Mouse (Mus musculus) myocyte (in vitro differentiated cells): Measurements from ENCODE around the gene Klhl40. TPM values are rescaled to one million over a fixed set of nuclear protein-coding genes. Genes with fewer than 3 reads are reported as not detected.

ENCODE experiments used
- H3K27me3 ChIP-seq: one replicate; pipeline ENCODE4 v1.6.1; 2011; ENCODE audit not compliant: control insufficient read depth, insufficient read depth, insufficient read length
- H3K36me3 ChIP-seq: one replicate; pipeline ENCODE4 v1.6.1; 2011; ENCODE audit not compliant: control insufficient read depth, insufficient read depth
- H3K4me2 ChIP-seq: one replicate; pipeline ENCODE4 v1.6.1; 2011; ENCODE audit warnings: low read depth, control low read depth
- H3K4me3 ChIP-seq: one replicate; pipeline ENCODE4 v1.5.1; 2011; ENCODE audit warnings: mild to moderate bottlenecking, control low read depth, moderate library complexity
- H3K79me2 ChIP-seq: one replicate; pipeline ENCODE4 v1.6.1; 2011; ENCODE audit not compliant: control insufficient read depth, insufficient read depth
- H3ac ChIP-seq: one replicate; pipeline ENCODE4 v1.6.1; 2011; ENCODE audit not compliant: control insufficient read depth, insufficient read length
- CEBPB ChIP-seq: IDR thresholded peaks from 2 replicates; pipeline ENCODE4 v1.6.1; 2011; ENCODE audit warnings: mild to moderate bottlenecking, moderate library complexity; ENCODE audit not compliant: poor library complexity, insufficient read depth, severe bottlenecking
- E2F4 ChIP-seq: IDR thresholded peaks from one replicate; pipeline ENCODE4 v1.6.1; 2011; ENCODE audit warnings: mild to moderate bottlenecking, control low read depth, moderate library complexity; ENCODE audit not compliant: insufficient read depth
- MAX ChIP-seq: IDR thresholded peaks from one replicate; pipeline ENCODE4 v1.6.1; 2011; ENCODE audit warnings: low read depth, mild to moderate bottlenecking, control low read depth
- MYOD1 ChIP-seq, 3 experiments: IDR thresholded peaks; one replicate each; pipeline ENCODE4 v1.6.1; 2011; ENCODE audit warnings: control low read depth in 2 of 3, low read depth in 2 of 3, mild to moderate bottlenecking in 2 of 3, moderate library complexity in 1 of 3; ENCODE audit not compliant: insufficient read length in 2 of 3, control insufficient read depth in 1 of 3
- MYOG ChIP-seq, 3 experiments: IDR thresholded peaks; one replicate each; pipeline ENCODE4 v1.6.1; 2011; ENCODE audit warnings: control low read depth in 2 of 3, low read depth in 2 of 3, mild to moderate bottlenecking in 2 of 3; ENCODE audit not compliant: insufficient read length in 2 of 3, control insufficient read depth in 1 of 3, insufficient read depth in 1 of 3
- POLR2A ChIP-seq: IDR thresholded peaks from one replicate; pipeline ENCODE4 v1.6.1; 2011; ENCODE audit warnings: low read depth, mild to moderate bottlenecking, control low read depth, moderate library complexity; ENCODE audit not compliant: insufficient read length
- POLR2AphosphoS2 ChIP-seq: IDR thresholded peaks from one replicate; pipeline ENCODE4 v1.6.1; 2011; ENCODE audit warnings: low read depth, control low read depth; ENCODE audit not compliant: insufficient read length
- REST ChIP-seq: IDR thresholded peaks from one replicate; pipeline ENCODE4 v1.6.1; 2011; ENCODE audit warnings: mild to moderate bottlenecking, control low read depth, moderate library complexity; ENCODE audit not compliant: insufficient read depth, insufficient read length
- SRF ChIP-seq: IDR thresholded peaks from one replicate; pipeline ENCODE4 v1.6.1; 2011; ENCODE audit warnings: low read depth; ENCODE audit not compliant: control insufficient read depth, insufficient read length
- TCF12 ChIP-seq: IDR thresholded peaks from one replicate; pipeline ENCODE4 v1.6.1; 2011; ENCODE audit warnings: mild to moderate bottlenecking, control low read depth; ENCODE audit not compliant: poor library complexity, insufficient read depth, severe bottlenecking
- TCF3 ChIP-seq: IDR thresholded peaks from one replicate; pipeline ENCODE4 v1.6.1; 2011; ENCODE audit warnings: low read depth, control low read depth; ENCODE audit not compliant: insufficient read length
- USF1 ChIP-seq: IDR thresholded peaks from one replicate; pipeline ENCODE4 v1.6.1; 2011; ENCODE audit warnings: low read depth, mild to moderate bottlenecking, control low read depth, moderate library complexity
- polyA plus RNA-seq: library from polyadenylated mRNA; unstranded; fragments of >200 nt; fragmentation: generic; extraction: Trizol; gene quantifications from one replicate; pipeline ENCODE4 v1.2.1, GENCODE M21; 2012; ENCODE audit warnings: missing spikeins

The Klhl40 gene
- polyA plus RNA-seq, 1 experiment, result 70.4 TPM

GRCm38 (mm10) chr9:121823991-121824390 lies 46.6 kb downstream of the Klhl40 start:
- Histone ChIP-seq H3K36me3 (no peaks in the 10 kb centered on the region), H3K4me3 (no peak overlapping the region), H3K4me2 (no peak overlapping the region), H3K27me3 (no peaks in the 10 kb centered on the region), H3K79me2 (no peaks in the 10 kb centered on the region), H3ac (no peak overlapping the region)
- TF ChIP-seq USF1 (no peak), POLR2AphosphoS2 (no peak), SRF (no peak), MAX (no peak)

- no peak overlapping the region for H3K4me2 ChIP-seq
- no peak for TF ChIP-seq MYOG (IDR thresholded peaks at IDR 0.05; ENCODE audit: control insufficient read depth in 1 of 3, insufficient read depth in 1 of 3, insufficient read length in 2 of 3, low read depth in 2 of 3)
- no peak for TF ChIP-seq MAX
- TF ChIP-seq REST, result no peak
- no peak for TF ChIP-seq E2F4
- no peak for TF ChIP-seq MYOD1 (IDR thresholded peaks at IDR 0.05; ENCODE audit: control insufficient read depth in 1 of 3, insufficient read length in 2 of 3, low read depth in 2 of 3)
- no peak for TF ChIP-seq POLR2AphosphoS2
- TF ChIP-seq TCF12, result no peak
- TF ChIP-seq SRF, result no peak
- TF ChIP-seq CEBPB, result no peak
- TF ChIP-seq USF1, result no peak
- TF ChIP-seq TCF3, result no peak
- TF ChIP-seq POLR2A, result no peak
- H3ac ChIP-seq, result no peak overlapping the region
- no peaks in the 10 kb centered on the region for H3K79me2 ChIP-seq
- no peaks in the 10 kb centered on the region for H3K27me3 ChIP-seq
- H3K36me3 ChIP-seq, result no peaks in the 10 kb centered on the region
- no peak overlapping the region for H3K4me3 ChIP-seq
Observed at GRCm38 (mm10) chr9:121826356-121826755, 48.9 kb downstream of the Klhl40 start.

DNA sequence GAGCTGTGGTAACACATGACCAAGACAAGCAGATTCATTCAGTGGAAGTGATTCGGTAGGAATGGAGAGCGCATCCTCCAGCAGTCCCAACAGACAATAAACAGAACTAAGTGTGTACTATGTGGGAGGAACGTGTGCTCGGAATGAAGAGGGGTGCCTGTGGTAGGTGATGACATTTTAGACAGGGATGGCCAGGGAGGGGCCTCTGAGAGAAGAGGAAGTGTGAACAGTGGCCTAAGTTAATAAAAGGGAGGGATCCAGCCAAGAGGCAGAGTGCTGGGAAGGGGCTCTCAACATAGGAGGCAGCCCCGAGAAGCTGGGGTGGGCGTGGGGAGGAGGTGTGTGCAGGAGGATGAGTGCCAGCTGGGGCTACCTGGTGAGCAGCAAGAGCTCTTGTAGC lies 50.9 kb downstream of the Klhl40 start:
- no peak for TF ChIP-seq E2F4
- no peak for TF ChIP-seq MYOD1 (IDR thresholded peaks at IDR 0.05; ENCODE audit: control insufficient read depth in 1 of 3, insufficient read length in 2 of 3, low read depth in 2 of 3)
- no peak for TF ChIP-seq USF1
- no peak for TF ChIP-seq POLR2A
- TF ChIP-seq TCF3, result no peak
- TF ChIP-seq MAX, result no peak
- TF ChIP-seq REST, result no peak
- TF ChIP-seq SRF, result no peak
- TF ChIP-seq CEBPB, result no peak

GRCm38 (mm10) chr9:121829270-121829992 lies 52.0 kb downstream of the Klhl40 start:
- H3K4me3 ChIP-seq, result no peak overlapping the region
- H3K4me2 ChIP-seq, result no peak overlapping the region
- no peaks in the 10 kb centered on the region for H3K36me3 ChIP-seq
- H3ac ChIP-seq, result no peak overlapping the region
- H3K79me2 ChIP-seq, result no peaks in the 10 kb centered on the region
- TF ChIP-seq MAX (no peak), REST (no peak), TCF12 (no peak), USF1 (no peak), CEBPB (no peak), POLR2A (no peak), TCF3 (no peak), MYOG (IDR thresholded peaks at IDR 0.05; ENCODE audit: control insufficient read depth in 1 of 3, insufficient read depth in 1 of 3, insufficient read length in 2 of 3, low read depth in 2 of 3) (no peak), SRF (no peak), MYOD1 (IDR thresholded peaks at IDR 0.05; ENCODE audit: control insufficient read depth in 1 of 3, insufficient read length in 2 of 3, low read depth in 2 of 3) (no peak), POLR2AphosphoS2 (no peak), E2F4 (no peak)
- H3K27me3 ChIP-seq, result peaks cover 9% of the 10 kb centered on the region

More for the DNA sequence above, 50.9 kb downstream of the Klhl40 start:
- no peak overlapping the region for H3K4me3 ChIP-seq
- H3K36me3 ChIP-seq, result no peaks in the 10 kb centered on the region
- no peak overlapping the region for H3ac ChIP-seq
- H3K79me2 ChIP-seq, result no peaks in the 10 kb centered on the region
- peaks cover 2% of the 10 kb centered on the region for H3K27me3 ChIP-seq
- H3K4me2 ChIP-seq, result no peak overlapping the region
